Mouse (Mus musculus) spleen, adult 2 months (tissue): ENCODE data around the gene Adora1.

ENCODE experiments used
- CTCF ChIP-seq: fragments of 200-500 bp; IDR thresholded peaks from 2 replicates; pipeline ENCODE4 v1.5.1; 2011; ENCODE audit warnings: mild to moderate bottlenecking, inconsistent platforms; ENCODE audit not compliant: insufficient read depth, insufficient read length, insufficient replicate concordance; ENCODE audit errors: extremely low read depth
- POLR2A ChIP-seq: fragments of 200-500 bp; IDR thresholded peaks from 2 replicates; pipeline ENCODE4 v1.6.1; 2011; ENCODE audit warnings: low read depth, low read length, inconsistent platforms

- TF ChIP-seq CTCF (no peak), POLR2A (no peak)
These were observed 40.8 kb downstream of the Adora1 start for GRCm38 (mm10) chr1:134194298-134195022.
